8 mouse cellular contexts compared by ENCODE assay signal in the genomic region with DNA sequence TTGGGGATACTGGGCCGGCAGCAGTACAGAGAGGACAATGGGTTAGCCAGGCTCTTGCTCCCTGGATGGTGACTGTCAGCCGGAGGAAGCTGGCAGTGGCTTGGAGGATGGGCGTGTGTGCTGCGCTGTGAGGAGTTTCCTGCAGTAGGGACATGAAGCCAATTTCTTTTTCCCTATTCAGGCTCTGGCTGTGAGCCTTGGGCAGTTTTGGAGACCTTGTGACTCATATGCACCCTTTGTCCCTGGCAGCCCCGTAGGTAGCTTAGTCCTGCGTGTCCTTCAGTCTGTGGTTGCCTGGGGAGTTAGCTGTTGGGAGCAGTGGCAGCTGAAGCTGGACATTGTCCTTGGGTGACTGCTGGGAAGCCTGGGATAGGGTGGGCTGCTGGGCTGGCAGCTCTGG.
DNase-seq lines count a peak whose midpoint lies in the region; ATAC-seq lines count a peak whose summit lies in the region.

No protein-coding gene starts in this region.

- DNase-seq in layer of hippocampus, postnatal 10 days (ENCODE audit: low spot score in 2 of 2), result peak; percentile 37 to 38
- DNase-seq in layer of hippocampus, postnatal 36 days, result no peak
- DNase-seq in embryonic facial prominence, embryonic 10.5 days (ENCODE audit: low spot score), result no peak
- peak; percentile 67 to 75 for DNase-seq in heart, postnatal 36 days
- DNase-seq in spleen, postnatal 4 days (ENCODE audit: low spot score in 2 of 2), result no peak
- DNase-seq in left cerebral cortex, postnatal 14 days (ENCODE audit: low spot score in 2 of 2), result no peak
- DNase-seq in layer of hippocampus, adult 9-10 months (ENCODE audit: low spot score), result no peak

- no peak for ATAC-seq in limb, embryonic 15.5 days (ENCODE audit: insufficient number of reproducible peaks, low FRiP score, low TSS enrichment, low read depth)

- no peak overlapping the region for H3K4me2 ChIP-seq in limb, embryonic 15.5 days

- no peak overlapping the region for H3K4me3 ChIP-seq in embryonic facial prominence, embryonic 10.5 days
- no peak overlapping the region for H3K4me3 ChIP-seq in limb, embryonic 15.5 days

- WGBS in embryonic facial prominence, embryonic 10.5 days, result 25% methylated on average over 6 of the region's 6 CpGs
- WGBS in limb, embryonic 15.5 days, result 36% methylated on average over 6 of the region's 6 CpGs

- peaks cover 44% of the 10 kb centered on the region for H3K36me3 ChIP-seq in embryonic facial prominence, embryonic 10.5 days (replicated peaks)
- 0 out of 2 replicates have a peak, but pooled peaks cover 5% of the 10 kb centered on the region for H3K36me3 ChIP-seq in limb, embryonic 15.5 days

- intact Hi-C loops in heart, postnatal 36 days (cut with DNase I), result no loop called here
- intact Hi-C loops in left cerebral cortex, postnatal 14 days (cut with DNase I), result no loop called here

- peaks cover 100% of the 10 kb centered on the region for H3K4me1 ChIP-seq in embryonic facial prominence, embryonic 10.5 days
- peaks cover 84% of the 10 kb centered on the region for H3K4me1 ChIP-seq in limb, embryonic 15.5 days

- H3K27ac ChIP-seq in embryonic facial prominence, embryonic 10.5 days (replicated peaks), result 0 out of 2 replicates have a peak overlapping the region, but pooled peaks have one; percentile 11
- peak overlapping the region; percentile 67 for H3K27ac ChIP-seq in limb, embryonic 15.5 days

- no peaks in the 10 kb centered on the region for H3K27me3 ChIP-seq in embryonic facial prominence, embryonic 10.5 days (replicated peaks; ENCODE audit: low read depth, poor library complexity, severe bottlenecking)
- no peaks in the 10 kb centered on the region for H3K27me3 ChIP-seq in limb, embryonic 15.5 days

- no peaks in the 10 kb centered on the region for H3K9me3 ChIP-seq in embryonic facial prominence, embryonic 10.5 days
- no peaks in the 10 kb centered on the region for H3K9me3 ChIP-seq in limb, embryonic 15.5 days

- no peak overlapping the region for H3K9ac ChIP-seq in limb, embryonic 15.5 days

Comparison
In these comparisons a context has a peak if more than half of its experiments do, and no peak if none do; other contexts are left out.
1. DNase-seq: peak in layer of hippocampus, postnatal 10 days (2 of 2) and heart, postnatal 36 days (2 of 2); none in layer of hippocampus, postnatal 36 days (0 of 2), embryonic facial prominence, embryonic 10.5 days (single experiment), spleen, postnatal 4 days (0 of 2), left cerebral cortex, postnatal 14 days (0 of 2) and layer of hippocampus, adult 9-10 months (single experiment).